Mouse (Mus musculus): ENCODE data around the gene Saxo1. TPM values are rescaled to one million over a fixed set of nuclear protein-coding genes. Genes with fewer than 3 reads are reported as not detected.
A peak's percentile ranks its signal among the peaks of the same experiment; 100 is the strongest.

Saxo1 gene
- polyA plus RNA-seq (2017; shearing (Covaris generic)): not detected

GRCm38 (mm10) chr4:86558228-86558627, at the start of gene Saxo1:
Gene Saxo1 (minus strand): TSS chr4:86558328.
- ATAC-seq: no peak

GRCm38 (mm10) chr4:86591304-86591703, 33.2 kb upstream of the Saxo1 start:
- ATAC-seq: no peak

- ATAC-seq: peak; percentile 32
Observed at GRCm38 (mm10) chr4:86588236-86588635, 30.1 kb upstream of the Saxo1 start.

- no peak for ATAC-seq
Observed at GRCm38 (mm10) chr4:86580591-86580990, 22.5 kb upstream of the Saxo1 start.

- no peak for ATAC-seq
Observed at GRCm38 (mm10) chr4:86580056-86580455, 21.9 kb upstream of the Saxo1 start.

- no peak for ATAC-seq
Observed at GRCm38 (mm10) chr4:86576630-86577225, 18.6 kb upstream of the Saxo1 start.

GRCm38 (mm10) chr4:86576120-86576541, 18.0 kb upstream of the Saxo1 start:
- peak; percentile 15 for ATAC-seq

- ATAC-seq: peak; percentile 93
Observed at GRCm38 (mm10) chr4:86575283-86575983, 17.3 kb upstream of the Saxo1 start, which contains the start of gene Rraga. Gene Rraga (plus strand): TSS chr4:86575668.

GRCm38 (mm10) chr4:86574939-86575282, 16.8 kb upstream of the Saxo1 start:
- ATAC-seq: peak; percentile 13

GRCm38 (mm10) chr4:86561061-86561460, 2.9 kb upstream of the Saxo1 start:
- ATAC-seq: no peak

- ATAC-seq: no peak
Observed at GRCm38 (mm10) chr4:86559006-86559405, 878 bp upstream of the Saxo1 start.

GRCm38 (mm10) chr4:86557371-86557770, 757 bp downstream of the Saxo1 start:
- ATAC-seq: no peak

- peak; percentile 87 for ATAC-seq
Observed at GRCm38 (mm10) chr4:86555035-86555707, 3.0 kb downstream of the Saxo1 start.

- no peak for ATAC-seq
Observed at GRCm38 (mm10) chr4:86548332-86548731, 9.8 kb downstream of the Saxo1 start.

- ATAC-seq: no peak
Observed at GRCm38 (mm10) chr4:86545615-86546014, 12.5 kb downstream of the Saxo1 start.

- ATAC-seq: no peak
Observed at GRCm38 (mm10) chr4:86543999-86544398, 14.1 kb downstream of the Saxo1 start.

- no peak for ATAC-seq
Observed at GRCm38 (mm10) chr4:86541573-86541972, 16.6 kb downstream of the Saxo1 start.

GRCm38 (mm10) chr4:86538936-86539335, 19.2 kb downstream of the Saxo1 start:
- ATAC-seq: no peak

GRCm38 (mm10) chr4:86537972-86538371, 20.2 kb downstream of the Saxo1 start:
- ATAC-seq: peak; percentile 67

- ATAC-seq: no peak
Observed at GRCm38 (mm10) chr4:86534091-86534481, 24.0 kb downstream of the Saxo1 start.

- no peak for ATAC-seq
Observed at GRCm38 (mm10) chr4:86533406-86534090, 24.6 kb downstream of the Saxo1 start.

- ATAC-seq: no peak
Observed at GRCm38 (mm10) chr4:86529161-86529560, 29.0 kb downstream of the Saxo1 start.

Measured in CD4-positive, CD25-positive, alpha-beta regulatory T cell, adult 4 months (primary cell).